Mouse (Mus musculus): Measurements from ENCODE around the gene Tomm22. TPM values are rescaled to one million over a fixed set of nuclear protein-coding genes. Genes with fewer than 3 reads are reported as not detected.
"Not testable (repeated sequence)": the region's sequence is repeated elsewhere in the genome, so short reads cannot be mapped to it uniquely, and the experiment has no call there.

Tomm22 gene
- polyA plus RNA-seq, 1 experiment from 2014 or later = 301 TPM

GRCm38 (mm10) chr15:79669195-79669594, 1.5 kb upstream of the Tomm22 start:
- Histone ChIP-seq H3K27ac (no peak overlapping the region), H3K4me3 (no peak overlapping the region), H3K36me3 (peaks cover 67% of the 10 kb centered on the region), H3K27me3 (ENCODE audit: insufficient read depth, poor library complexity, severe bottlenecking) (no peaks in the 10 kb centered on the region), H3K4me1 (replicated peaks) (peaks cover 6% of the 10 kb centered on the region), H3K9me3 (no peaks in the 10 kb centered on the region)
- 80% methylated on average over 10 of the region's 10 CpGs for WGBS
- no peak for DNase-seq (ENCODE audit: low spot score)

DNA sequence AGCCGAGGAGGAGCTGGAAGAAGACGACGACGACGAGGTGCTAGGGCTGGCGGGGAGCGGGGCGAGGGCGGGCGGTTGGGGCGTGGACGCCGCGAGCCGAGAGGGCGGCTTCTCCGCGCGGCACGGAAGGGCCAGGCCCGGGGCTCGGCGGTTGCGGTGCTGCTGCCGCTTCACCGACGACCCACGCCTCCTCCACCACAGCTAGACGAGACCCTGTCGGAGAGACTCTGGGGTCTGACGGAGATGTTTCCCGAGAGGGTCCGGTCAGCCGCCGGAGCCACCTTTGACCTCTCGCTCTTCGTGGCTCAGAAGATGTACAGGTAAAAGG, 275 bp downstream of the Tomm22 start:
- no peak for DNase-seq (ENCODE audit: low spot score)
- peaks cover 68% of the 10 kb centered on the region for H3K36me3 ChIP-seq

DNA sequence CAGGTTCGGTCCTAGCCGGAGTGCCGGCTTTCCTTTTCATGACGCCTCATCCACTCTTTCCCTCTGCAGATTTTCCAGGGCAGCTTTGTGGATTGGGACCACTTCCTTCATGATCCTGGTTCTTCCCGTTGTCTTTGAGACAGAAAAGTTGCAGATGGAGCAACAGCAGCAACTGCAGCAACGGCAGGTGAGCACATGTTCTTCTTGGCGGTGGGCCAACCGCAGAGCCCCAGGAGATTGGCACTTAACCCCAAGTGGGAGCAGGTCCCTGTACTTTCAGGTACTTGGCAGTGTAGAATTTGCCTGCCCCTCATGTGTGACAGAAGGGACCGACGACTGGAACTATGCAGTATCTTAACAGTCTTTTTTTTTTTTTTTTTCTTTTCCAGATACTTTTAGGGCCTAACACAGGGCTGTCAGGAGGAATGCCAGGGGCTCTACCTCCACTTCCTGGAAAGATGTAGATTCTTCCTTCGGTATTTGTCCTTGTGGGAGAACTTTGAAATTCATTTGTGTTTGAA, 1.2 kb downstream of the Tomm22 start:
- Histone ChIP-seq H3K4me3 (peak overlapping the region; percentile 97), H3K36me3 (peaks cover 68% of the 10 kb centered on the region)
- not testable (repeated sequence) for H3K9me3 ChIP-seq; H3K27me3 ChIP-seq (ENCODE audit: insufficient read depth, poor library complexity, severe bottlenecking); H3K4me1 ChIP-seq (replicated peaks); H3K27ac ChIP-seq; DNase-seq (ENCODE audit: low spot score)
- WGBS = 88% methylated on average over 11 of the region's 11 CpGs

More for the DNA sequence above, 275 bp downstream of the Tomm22 start:
- H3K4me1 ChIP-seq (replicated peaks) = peaks cover 6% of the 10 kb centered on the region
- peak overlapping the region; percentile 97 for H3K4me3 ChIP-seq
- no peaks in the 10 kb centered on the region for H3K27me3 ChIP-seq (ENCODE audit: insufficient read depth, poor library complexity, severe bottlenecking)
- H3K27ac ChIP-seq = peak overlapping the region; percentile 92
- WGBS = under 1% methylated on average over 37 of the region's 37 CpGs
- no peaks in the 10 kb centered on the region for H3K9me3 ChIP-seq

GRCm38 (mm10) chr15:79677936-79678335, 7.3 kb downstream of the Tomm22 start:
- no peak for DNase-seq (ENCODE audit: low spot score)
- WGBS = 95% methylated on average over 2 of the region's 2 CpGs

GRCm38 (mm10) chr15:79681973-79682372, 11.3 kb downstream of the Tomm22 start:
- 90% methylated on average over 4 of the region's 4 CpGs for WGBS
- H3K9me3 ChIP-seq = no peaks in the 10 kb centered on the region
- no peaks in the 10 kb centered on the region for H3K27me3 ChIP-seq (ENCODE audit: insufficient read depth, poor library complexity, severe bottlenecking)
- no peak for DNase-seq (ENCODE audit: low spot score)
- peaks cover 46% of the 10 kb centered on the region for H3K4me1 ChIP-seq (replicated peaks)
- no peak overlapping the region for H3K27ac ChIP-seq
- H3K36me3 ChIP-seq = peaks cover 26% of the 10 kb centered on the region
- H3K4me3 ChIP-seq = no peak overlapping the region

More at GRCm38 (mm10) chr15:79677936-79678335, 7.3 kb downstream of the Tomm22 start:
- H3K4me3 ChIP-seq = no peak overlapping the region
- no peaks in the 10 kb centered on the region for H3K9me3 ChIP-seq
- no peak overlapping the region for H3K27ac ChIP-seq
- H3K4me1 ChIP-seq (replicated peaks) = peaks cover 9% of the 10 kb centered on the region
- peaks cover 58% of the 10 kb centered on the region for H3K36me3 ChIP-seq
- H3K27me3 ChIP-seq (ENCODE audit: insufficient read depth, poor library complexity, severe bottlenecking) = no peaks in the 10 kb centered on the region

GRCm38 (mm10) chr15:79683146-79683545, 12.5 kb downstream of the Tomm22 start:
- no peaks in the 10 kb centered on the region for H3K9me3 ChIP-seq
- no peaks in the 10 kb centered on the region for H3K27me3 ChIP-seq (ENCODE audit: insufficient read depth, poor library complexity, severe bottlenecking)
- H3K27ac ChIP-seq = no peak overlapping the region
- no peak for DNase-seq (ENCODE audit: low spot score)
- H3K4me3 ChIP-seq = no peak overlapping the region
- WGBS = 89% methylated on average over 6 of the region's 6 CpGs
- H3K4me1 ChIP-seq (replicated peaks) = peaks cover 58% of the 10 kb centered on the region
- H3K36me3 ChIP-seq = peaks cover 17% of the 10 kb centered on the region

GRCm38 (mm10) chr15:79683707-79684465, 13.2 kb downstream of the Tomm22 start:
- 80% methylated on average over 19 of the region's 19 CpGs for WGBS
- peak overlapping the region; percentile 97; the same call in 1 of the 2 replicates for H3K4me3 ChIP-seq

GRCm38 (mm10) chr15:79684616-79685015, 14.0 kb downstream of the Tomm22 start:
- 89% methylated on average over 6 of the region's 6 CpGs for WGBS
- no peaks in the 10 kb centered on the region for H3K27me3 ChIP-seq (ENCODE audit: insufficient read depth, poor library complexity, severe bottlenecking)
- H3K4me3 ChIP-seq = peak overlapping the region; percentile 97
- H3K36me3 ChIP-seq = peaks cover 10% of the 10 kb centered on the region; the same call in 1 of the 2 replicates
- no peak for DNase-seq (ENCODE audit: low spot score)
- H3K27ac ChIP-seq = no peak overlapping the region
- H3K9me3 ChIP-seq = no peaks in the 10 kb centered on the region
- H3K4me1 ChIP-seq (replicated peaks) = peaks cover 67% of the 10 kb centered on the region

More at GRCm38 (mm10) chr15:79683707-79684465, 13.2 kb downstream of the Tomm22 start:
- H3K27ac ChIP-seq = no peak overlapping the region
- DNase-seq (ENCODE audit: low spot score) = no peak
- H3K9me3 ChIP-seq = no peaks in the 10 kb centered on the region
- H3K4me1 ChIP-seq (replicated peaks) = peaks cover 64% of the 10 kb centered on the region
- no peaks in the 10 kb centered on the region for H3K27me3 ChIP-seq (ENCODE audit: insufficient read depth, poor library complexity, severe bottlenecking)
- H3K36me3 ChIP-seq = peaks cover 14% of the 10 kb centered on the region

DNA sequence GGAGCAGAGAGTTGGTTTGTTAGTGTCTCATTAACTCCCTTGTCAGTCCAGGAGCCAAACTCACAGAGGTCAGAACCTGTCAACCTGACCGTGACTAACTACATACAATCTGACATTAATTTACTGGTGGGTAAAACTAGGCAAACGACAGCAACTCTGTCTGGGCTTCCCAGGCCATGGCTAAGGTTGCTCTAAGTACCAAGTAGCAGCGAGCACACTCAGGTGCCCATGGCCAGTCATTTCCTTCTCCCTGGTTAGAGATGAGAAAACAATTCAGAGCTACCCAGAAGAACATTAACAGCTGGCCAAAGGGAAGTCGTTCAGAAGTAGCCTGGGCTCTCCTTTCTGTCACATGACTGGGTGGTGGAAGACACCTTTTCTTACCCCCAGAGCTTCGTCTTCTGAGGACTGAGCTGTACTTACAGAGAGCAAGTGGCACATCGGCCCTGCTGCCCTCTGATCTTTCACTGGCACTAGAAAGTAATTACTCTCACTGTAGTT, 14.5 kb downstream of the Tomm22 start:
- Histone ChIP-seq H3K36me3 (0 out of 2 replicates have a peak, but pooled peaks cover 8% of the 10 kb centered on the region), H3K27ac (no peak overlapping the region), H3K9me3 (no peaks in the 10 kb centered on the region), H3K4me1 (replicated peaks) (peaks cover 73% of the 10 kb centered on the region), H3K4me3 (peak overlapping the region; percentile 97), H3K27me3 (ENCODE audit: insufficient read depth, poor library complexity, severe bottlenecking) (no peaks in the 10 kb centered on the region)
- 57% methylated on average over 6 of the region's 6 CpGs for WGBS
- DNase-seq (ENCODE audit: low spot score) = no peak

DNA sequence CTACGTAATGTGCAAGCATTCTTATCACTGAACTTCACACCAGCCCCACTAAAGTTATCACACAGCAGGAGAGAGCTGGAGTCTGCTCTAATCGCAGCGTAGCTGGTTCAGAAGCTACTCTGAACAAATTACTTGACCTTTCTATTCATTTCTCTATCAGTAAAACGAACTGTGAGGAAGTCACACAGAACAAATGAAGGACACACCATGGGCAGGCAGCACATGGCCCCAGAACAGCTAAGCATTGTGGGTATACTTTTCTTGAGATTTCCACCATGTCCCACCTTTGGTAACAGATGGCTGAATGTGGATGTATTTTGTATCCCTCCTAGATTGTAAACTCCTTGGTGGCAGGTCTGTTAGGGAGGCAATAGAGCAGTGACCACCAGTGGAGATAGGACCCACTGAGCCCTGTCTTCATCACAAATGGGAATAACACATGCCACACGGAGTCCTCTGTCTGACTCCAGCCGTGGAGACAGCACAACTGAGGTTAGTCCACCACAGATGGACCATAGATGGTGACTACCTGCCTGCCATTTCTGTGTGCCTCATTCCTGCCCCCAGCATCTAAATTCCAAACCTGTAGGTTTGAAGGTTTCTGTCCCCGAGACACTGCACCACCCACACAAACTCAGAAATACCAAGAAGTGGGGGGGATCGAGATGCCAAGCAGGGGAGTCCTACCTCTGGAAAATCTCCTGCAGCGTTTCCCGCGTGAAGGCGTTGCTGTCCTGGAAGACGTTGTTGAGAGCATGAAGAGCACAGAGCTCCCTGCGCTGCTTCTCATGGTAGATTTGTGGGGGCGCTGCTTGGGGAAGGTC, 15.6 kb downstream of the Tomm22 start:
- WGBS = 21% methylated on average over 15 of the region's 15 CpGs

DNA sequence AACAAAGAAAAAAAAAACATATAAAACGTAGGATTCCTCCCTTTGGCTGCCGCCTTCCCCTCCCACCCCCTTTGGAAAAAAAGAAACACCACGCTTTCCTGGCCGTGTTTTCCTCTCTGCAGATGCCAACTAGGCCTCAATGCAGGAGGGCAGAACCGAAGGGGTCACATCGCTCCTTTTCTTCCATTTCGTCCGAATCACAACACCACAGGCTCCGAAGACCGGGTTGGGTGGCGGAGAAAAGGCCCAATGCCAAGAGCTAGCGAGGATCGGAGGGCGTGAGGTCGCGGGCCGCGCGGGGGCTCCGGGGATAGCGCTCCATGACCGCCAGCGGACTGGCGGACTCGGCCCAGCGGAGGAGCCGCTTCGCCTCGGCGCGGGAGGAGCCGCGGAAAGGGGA, 16.5 kb downstream of the Tomm22 start:
- peak overlapping the region; percentile 96 for H3K27ac ChIP-seq
- H3K4me1 ChIP-seq (replicated peaks) = peaks cover 82% of the 10 kb centered on the region
- H3K36me3 ChIP-seq = 0 out of 2 replicates have a peak, but pooled peaks cover 8% of the 10 kb centered on the region
- H3K9me3 ChIP-seq = no peaks in the 10 kb centered on the region
- DNase-seq (ENCODE audit: low spot score) = no peak
- peak overlapping the region; percentile 97 for H3K4me3 ChIP-seq
- under 1% methylated on average over 33 of the region's 33 CpGs for WGBS
- H3K27me3 ChIP-seq (ENCODE audit: insufficient read depth, poor library complexity, severe bottlenecking) = no peaks in the 10 kb centered on the region

More for the DNA sequence above, 15.6 kb downstream of the Tomm22 start:
- Histone ChIP-seq H3K4me1 (replicated peaks) (peaks cover 77% of the 10 kb centered on the region), H3K4me3 (peak overlapping the region; percentile 97), H3K27me3 (ENCODE audit: insufficient read depth, poor library complexity, severe bottlenecking) (no peaks in the 10 kb centered on the region), H3K27ac (peak overlapping the region; percentile 56), H3K36me3 (0 out of 2 replicates have a peak, but pooled peaks cover 8% of the 10 kb centered on the region), H3K9me3 (no peaks in the 10 kb centered on the region)
- no peak for DNase-seq (ENCODE audit: low spot score)

DNA sequence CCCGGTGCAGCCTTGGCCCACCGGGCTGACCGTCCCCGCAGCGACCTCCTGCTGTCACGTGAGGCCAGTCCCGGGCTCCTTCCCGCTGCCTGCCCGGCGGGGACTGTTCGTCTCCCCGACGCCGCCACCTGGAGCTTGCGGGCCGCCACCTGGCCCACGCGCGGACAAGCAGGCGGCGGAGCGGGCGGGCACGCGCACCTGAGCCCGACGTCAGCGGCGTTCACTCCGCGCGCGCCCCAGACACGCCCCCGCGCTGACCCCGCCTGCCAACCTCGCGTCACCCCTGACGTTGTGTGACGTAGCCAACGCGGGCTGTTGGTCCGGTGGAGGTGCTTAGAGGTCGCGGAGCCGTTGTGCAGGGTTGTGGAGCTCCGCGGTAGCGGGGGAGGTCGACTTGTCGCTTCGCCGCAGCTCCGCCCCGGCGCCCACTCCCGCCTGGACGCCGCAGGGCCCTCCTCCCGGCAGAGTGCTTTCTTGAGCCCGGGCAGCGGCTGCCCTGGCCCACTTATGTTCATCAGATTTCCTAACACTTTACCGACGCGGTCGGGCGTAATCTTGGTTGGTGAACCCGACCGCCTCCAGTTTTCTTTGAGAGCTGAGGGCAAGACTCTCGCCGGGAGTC, 17.1 kb downstream of the Tomm22 start, which contains the start of gene Josd1:
Gene Josd1 (minus strand): TSS at position 274 of the 622 bp plus-strand sequence.
- no peaks in the 10 kb centered on the region for H3K9me3 ChIP-seq
- H3K4me1 ChIP-seq (replicated peaks) = peaks cover 84% of the 10 kb centered on the region
- H3K27ac ChIP-seq = peak within 1 kb of the TSS; percentile 96
- WGBS = under 1% methylated on average over 72 of the region's 72 CpGs
- no peaks in the 10 kb centered on the region for H3K27me3 ChIP-seq (ENCODE audit: insufficient read depth, poor library complexity, severe bottlenecking)
- peak; percentile 95 for DNase-seq (ENCODE audit: low spot score)
- peak within 1 kb of the TSS; percentile 97 for H3K4me3 ChIP-seq
- 0 out of 2 replicates have a peak, but pooled peaks cover 8% of the 10 kb centered on the region for H3K36me3 ChIP-seq
